Mouse (Mus musculus): Measurements from ENCODE around the gene Prkcb. TPM values are rescaled to one million over a fixed set of nuclear protein-coding genes. Genes with fewer than 3 reads are reported as not detected.

Prkcb gene
- total RNA-seq, 2 experiments from 2014 or later: 2.1 to 3.0 TPM

DNA sequence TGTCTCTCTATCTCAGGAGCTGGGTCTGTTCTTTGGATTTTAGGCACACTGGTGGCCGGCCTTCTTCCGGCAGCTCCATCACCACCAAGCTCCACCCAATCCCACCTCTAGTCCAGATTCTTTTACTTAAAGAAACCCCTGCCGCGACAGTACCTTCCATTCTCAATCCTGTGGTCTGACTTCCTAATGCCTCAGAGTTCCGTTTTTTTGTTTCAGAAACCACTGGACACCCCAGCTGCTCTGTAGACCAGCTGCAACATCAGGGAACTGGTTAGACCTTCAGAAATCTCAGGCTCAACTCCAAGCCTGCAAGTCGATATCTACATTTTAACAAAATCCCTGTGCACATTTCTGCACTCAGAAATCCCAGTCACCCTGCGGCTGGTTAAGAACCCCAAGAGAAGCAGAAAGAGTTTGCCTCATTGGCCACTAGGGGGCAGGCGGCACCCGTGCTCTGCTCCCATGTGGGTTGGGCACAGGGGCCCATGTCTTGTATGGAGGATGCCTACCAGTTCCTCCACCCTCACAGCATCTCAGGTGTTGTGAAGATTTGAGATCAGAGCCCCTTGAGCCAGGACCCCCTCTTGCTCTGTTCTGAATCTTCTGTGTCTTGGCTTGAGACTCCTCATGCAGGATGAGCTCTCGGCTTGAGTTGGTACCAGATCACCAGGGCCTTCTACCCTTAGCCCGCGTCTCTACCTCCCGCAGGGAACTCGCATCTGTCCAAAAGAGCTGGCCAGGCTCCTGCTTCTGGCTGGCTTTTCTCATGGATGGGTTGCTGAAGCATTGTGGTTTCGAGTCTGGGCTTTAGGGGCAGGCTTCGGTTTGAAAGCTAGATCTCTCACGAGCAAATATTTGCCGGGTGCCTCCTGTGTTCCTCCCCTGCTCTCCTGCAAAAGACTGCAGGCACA lies 182.1 kb downstream of the Prkcb start:
- DNase-seq: peak; percentile 79

DNA sequence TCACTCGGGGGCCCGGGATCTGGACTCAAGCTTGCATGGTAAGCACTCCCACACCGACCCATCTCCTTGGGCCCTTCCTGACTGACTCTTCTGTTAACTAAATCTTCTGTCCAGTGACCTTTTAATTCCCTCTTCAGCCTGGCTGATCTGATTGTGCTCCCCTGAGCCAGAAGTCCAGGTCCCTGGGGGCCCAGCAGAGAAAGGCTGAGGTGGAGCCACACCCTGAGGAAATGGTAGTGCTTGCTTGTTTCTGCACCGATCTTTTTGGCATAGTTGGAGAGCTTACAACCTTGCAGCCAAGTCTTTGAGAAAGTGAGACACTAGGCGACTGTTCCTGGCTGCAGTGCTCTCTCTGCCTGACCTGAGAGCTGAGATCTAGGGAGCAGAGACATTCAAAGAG lies 183.7 kb downstream of the Prkcb start:
- DNase-seq: no peak

- DNase-seq: no peak
These were observed 186.5 kb downstream of the Prkcb start for GRCm38 (mm10) chr7:122475038-122475437.

- no peak for DNase-seq
These were observed 188.1 kb downstream of the Prkcb start for GRCm38 (mm10) chr7:122476697-122477096.

- no peak for DNase-seq
These were observed 188.6 kb downstream of the Prkcb start for GRCm38 (mm10) chr7:122477118-122477517.

- no peak for DNase-seq
These were observed 189.3 kb downstream of the Prkcb start for GRCm38 (mm10) chr7:122477566-122478564.

GRCm38 (mm10) chr7:122483949-122484348 lies 195.4 kb downstream of the Prkcb start:
- no peak for DNase-seq

DNA sequence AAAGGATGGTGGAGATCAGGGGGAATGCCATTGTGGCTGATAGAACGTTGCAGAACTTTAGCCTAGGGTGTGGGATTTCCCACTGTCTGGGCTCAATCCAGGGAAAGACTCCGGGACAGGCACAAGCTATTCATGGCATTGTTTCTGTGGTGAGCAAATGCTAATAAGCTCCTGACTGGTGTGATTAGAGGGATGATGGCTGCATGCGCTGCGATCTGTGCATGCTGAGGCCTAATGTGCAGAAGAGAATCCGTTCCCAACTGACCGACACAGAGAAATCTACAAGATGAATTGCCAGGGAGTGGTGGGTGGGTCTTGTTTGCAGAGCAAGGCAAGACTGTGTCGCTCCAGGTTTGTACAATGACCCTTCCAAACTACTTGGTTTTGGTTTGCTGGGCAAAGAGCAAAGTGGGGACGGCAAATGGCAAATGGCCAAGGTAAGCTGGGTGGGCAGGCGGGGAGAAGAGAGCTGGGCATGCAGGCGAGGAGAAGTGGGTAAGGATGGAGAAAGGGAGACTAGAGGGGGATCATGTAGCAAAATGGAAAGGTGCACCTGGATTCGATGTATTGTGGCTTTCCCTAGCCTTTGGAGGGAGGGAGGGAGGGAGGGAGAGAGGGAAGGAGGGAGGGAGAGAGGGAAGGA lies 199.5 kb downstream of the Prkcb start:
- no peak for DNase-seq

DNA sequence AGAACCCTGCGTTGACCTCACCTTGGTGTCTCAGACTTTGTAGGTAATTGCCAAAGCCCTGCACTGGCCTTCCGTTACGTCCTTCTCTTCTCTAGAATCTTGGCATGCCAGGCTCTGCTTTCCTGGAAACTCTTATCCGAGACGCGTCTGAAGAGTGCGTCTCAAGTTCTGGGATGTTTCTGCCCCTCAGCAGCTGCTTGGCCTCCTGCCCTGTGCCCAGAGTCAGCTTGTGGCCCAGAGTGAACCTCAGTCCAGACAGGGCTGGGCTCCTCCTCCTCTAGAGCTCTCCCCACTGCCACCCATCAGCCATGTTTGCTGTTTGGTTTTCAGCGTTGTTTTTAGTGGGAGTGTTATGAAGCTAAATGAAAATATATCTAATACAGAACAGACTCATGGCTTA lies 203.5 kb downstream of the Prkcb start:
- DNase-seq: no peak

DNA sequence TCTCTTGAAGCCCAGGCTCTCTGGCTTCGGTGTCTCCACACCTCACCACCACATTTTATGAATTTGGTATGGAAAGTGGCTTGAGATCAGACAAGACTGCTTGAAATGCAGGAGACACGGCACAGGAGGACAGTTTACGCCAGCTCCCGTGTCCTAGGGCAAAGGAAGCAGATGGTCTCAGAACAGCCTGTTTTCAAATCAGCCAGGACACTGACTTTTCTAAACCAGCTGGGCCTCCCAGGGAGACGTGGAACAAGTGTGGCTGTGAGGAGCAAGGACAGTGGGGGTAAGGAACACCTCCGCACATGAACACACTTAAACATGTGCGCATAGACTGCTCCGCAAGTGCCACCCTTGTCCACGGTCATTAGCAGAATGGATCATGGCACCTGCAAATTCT lies 204.4 kb downstream of the Prkcb start:
- DNase-seq: no peak

GRCm38 (mm10) chr7:122494088-122494487 lies 205.5 kb downstream of the Prkcb start:
- peak; percentile 32 for DNase-seq

GRCm38 (mm10) chr7:122497516-122497915 lies 209.0 kb downstream of the Prkcb start:
- no peak for DNase-seq

GRCm38 (mm10) chr7:122498461-122498860 lies 209.9 kb downstream of the Prkcb start:
- no peak for DNase-seq

GRCm38 (mm10) chr7:122499743-122500597 lies 211.4 kb downstream of the Prkcb start:
- no peak for DNase-seq

DNA sequence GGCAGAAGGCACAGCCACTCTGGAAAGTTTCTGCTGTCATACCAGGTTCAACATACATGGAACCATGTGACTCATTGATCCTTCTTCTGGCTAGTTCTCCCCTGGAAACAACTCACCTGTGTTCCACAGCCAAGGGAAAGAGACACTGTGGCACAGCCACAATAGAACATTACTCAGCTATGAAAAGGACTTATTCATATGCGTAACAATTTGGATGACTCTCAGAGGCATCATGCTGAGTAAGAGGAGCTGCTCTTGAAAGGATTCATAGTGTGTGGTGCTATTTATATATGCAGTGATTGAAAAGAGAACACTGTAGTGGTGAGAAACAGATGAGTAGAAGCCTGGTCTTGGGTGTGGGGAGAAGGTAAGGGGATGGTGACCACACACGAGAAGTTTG lies 217.9 kb downstream of the Prkcb start:
- DNase-seq: no peak

- DNase-seq: no peak
These were observed 221.4 kb downstream of the Prkcb start for GRCm38 (mm10) chr7:122509903-122510302.

GRCm38 (mm10) chr7:122512430-122512966 lies 223.9 kb downstream of the Prkcb start:
- peak; percentile 16 for DNase-seq

- no peak for DNase-seq
These were observed 232.5 kb downstream of the Prkcb start for GRCm38 (mm10) chr7:122520850-122521638.

DNA sequence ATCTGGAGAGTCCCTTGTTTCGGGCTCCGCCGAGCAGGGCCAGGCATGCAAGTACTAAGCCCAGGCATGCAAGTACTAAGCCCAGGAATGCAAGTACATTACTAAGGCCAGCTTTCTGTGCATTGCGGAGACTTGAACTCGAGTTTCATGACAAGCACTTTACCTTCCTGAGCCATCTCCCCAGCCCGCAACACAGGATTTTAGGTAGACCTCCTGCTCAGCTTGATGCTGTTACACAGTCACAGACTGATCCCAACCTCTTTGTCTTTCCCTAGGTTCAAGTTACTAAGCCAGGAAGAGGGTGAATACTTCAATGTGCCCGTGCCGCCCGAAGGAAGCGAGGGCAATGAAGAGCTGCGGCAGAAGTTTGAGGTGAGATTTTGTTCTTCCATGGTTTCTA lies 239.7 kb downstream of the Prkcb start:
- no peak for DNase-seq

GRCm38 (mm10) chr7:122528646-122529045 lies 240.1 kb downstream of the Prkcb start:
- no peak for DNase-seq

All from heart, postnatal 4 days (tissue).